Mouse (Mus musculus): ENCODE results near the gene Mab21l1. TPM values are rescaled to one million over a fixed set of nuclear protein-coding genes. Genes with fewer than 3 reads are reported as not detected.
A peak's percentile ranks its signal among the peaks of the same experiment; 100 is the strongest.

Mab21l1 gene
- 34.9 and 67.2 TPM in 2 replicates for polyA plus RNA-seq (2016; fragmentation: Nextera tagmentation; extraction: Ambion mirVana)

DNA sequence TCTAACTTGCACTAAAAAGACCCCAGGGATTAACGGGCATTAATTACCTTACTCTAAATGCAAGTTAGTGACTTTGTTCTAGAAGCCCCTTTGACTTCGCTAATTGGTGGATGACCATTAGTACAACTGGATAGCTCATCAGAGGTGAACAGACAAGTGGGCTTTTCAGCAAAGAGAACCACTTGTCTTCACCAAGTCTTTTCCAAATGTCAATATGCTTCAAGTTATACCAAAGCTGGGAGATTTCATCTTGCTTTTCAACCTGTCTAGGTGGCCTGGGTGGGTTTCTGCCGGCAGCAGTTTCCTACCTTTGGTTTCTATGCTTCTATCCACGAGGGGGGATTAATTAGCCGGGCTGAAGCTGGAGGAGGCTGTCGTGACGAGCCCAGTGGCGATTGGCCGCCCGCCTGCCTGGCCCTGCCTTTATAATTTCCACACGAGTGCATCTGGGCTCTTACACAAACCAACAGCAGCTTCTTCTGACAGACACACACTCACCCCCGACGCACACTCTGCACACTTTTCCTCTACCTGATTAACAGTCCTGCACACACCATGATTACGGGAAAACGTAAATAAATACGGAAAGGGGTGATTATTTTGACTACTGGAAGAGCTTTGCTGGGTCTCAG is at the start of gene Mab21l1:
Gene Mab21l1, plus strand, starts transcription at position 455 of the 632 bp plus-strand sequence.
- Histone ChIP-seq H3K27me3 (ENCODE audit: low read depth, poor library complexity, severe bottlenecking) (peaks cover 55% of the 10 kb centered on the region), H3K4me3 (peak within 1 kb of the TSS; percentile 67), H3K4me1 (peaks cover 32% of the 10 kb centered on the region), H3K27ac (peak within 1 kb of the TSS; percentile 96), H3K36me3 (no peaks in the 10 kb centered on the region), H3K9me3 (replicated peaks) (no peaks in the 10 kb centered on the region)
- peak; percentile 74 for DNase-seq (ENCODE audit: low spot score)
- under 1% methylated on average over 16 of the region's 16 CpGs for WGBS

DNA sequence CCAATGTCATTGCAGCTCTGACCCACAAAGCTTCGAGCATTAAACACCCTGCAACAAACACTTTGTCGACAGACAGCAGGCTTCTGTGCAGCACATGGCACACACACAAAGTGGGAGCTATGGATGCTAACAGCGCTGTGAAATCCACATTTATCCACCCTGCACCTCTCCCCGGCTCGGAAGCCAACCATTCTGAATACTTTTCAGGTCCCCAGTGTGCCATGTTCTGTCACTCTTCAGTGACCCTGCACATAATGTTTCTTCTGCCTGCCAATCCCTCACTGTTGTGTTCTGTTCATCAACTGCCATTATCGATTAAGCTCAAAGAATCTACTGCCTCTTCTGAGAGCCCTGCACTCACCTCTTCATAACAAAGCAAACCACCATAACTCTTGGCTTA is 48.6 kb upstream of the Mab21l1 start:
- Histone ChIP-seq H3K4me3 (no peak overlapping the region), H3K9me3 (replicated peaks) (no peaks in the 10 kb centered on the region), H3K27ac (no peak overlapping the region), H3K27me3 (ENCODE audit: low read depth, poor library complexity, severe bottlenecking) (no peaks in the 10 kb centered on the region), H3K4me1 (no peaks in the 10 kb centered on the region), H3K36me3 (no peaks in the 10 kb centered on the region)
- DNase-seq (ENCODE audit: low spot score): no peak
- WGBS: 84% methylated on average over 6 of the region's 6 CpGs

DNA sequence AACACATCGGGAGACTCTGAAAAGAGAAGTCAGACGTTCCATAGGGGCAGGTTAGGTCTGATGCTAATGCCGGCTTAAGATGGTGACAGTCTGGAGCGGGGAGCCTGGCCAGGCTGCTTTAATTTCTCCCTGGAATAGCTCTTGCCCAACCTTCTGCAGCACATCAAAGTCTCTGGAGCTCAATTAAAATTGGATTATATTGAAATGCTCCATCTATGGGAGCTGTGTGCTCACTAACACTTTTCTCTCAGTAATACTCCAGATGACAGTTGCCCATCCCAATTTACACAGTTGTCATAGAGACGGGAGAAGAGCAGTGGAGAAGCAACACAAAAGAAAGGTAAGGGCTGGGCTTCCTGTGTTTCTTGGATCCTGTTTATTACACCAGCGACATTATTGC is 40.9 kb upstream of the Mab21l1 start:
- no peak overlapping the region for H3K27ac ChIP-seq
- no peaks in the 10 kb centered on the region for H3K27me3 ChIP-seq (ENCODE audit: low read depth, poor library complexity, severe bottlenecking)
- no peak overlapping the region for H3K4me3 ChIP-seq
- H3K9me3 ChIP-seq (replicated peaks): no peaks in the 10 kb centered on the region
- peaks cover 14% of the 10 kb centered on the region; the same call in 1 of the 2 replicates for H3K4me1 ChIP-seq
- no peaks in the 10 kb centered on the region for H3K36me3 ChIP-seq
- DNase-seq (ENCODE audit: low spot score): no peak
- 67% methylated on average over 6 of the region's 6 CpGs for WGBS

DNA sequence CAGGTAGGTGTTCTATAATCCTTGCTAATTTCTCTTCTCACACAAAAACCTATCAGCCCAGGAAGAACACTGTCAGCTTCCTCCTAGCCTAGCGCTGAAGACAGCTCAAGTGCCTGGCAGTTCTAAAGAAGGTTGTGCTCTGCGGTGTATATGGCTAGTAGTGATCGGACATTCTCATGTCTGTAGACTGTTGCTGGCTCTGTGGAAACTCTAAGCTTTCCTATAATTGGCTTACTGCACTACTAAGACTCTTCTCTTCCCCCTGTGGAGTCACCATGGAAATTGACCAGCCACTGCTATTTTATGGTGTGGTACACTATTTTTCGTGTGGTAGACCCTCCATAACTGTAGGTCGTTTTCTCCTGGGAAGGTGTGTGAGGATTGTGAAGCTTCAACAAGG is 40.1 kb upstream of the Mab21l1 start:
- Histone ChIP-seq H3K4me3 (no peak overlapping the region), H3K9me3 (replicated peaks) (no peaks in the 10 kb centered on the region), H3K27me3 (ENCODE audit: low read depth, poor library complexity, severe bottlenecking) (no peaks in the 10 kb centered on the region), H3K4me1 (peaks cover 14% of the 10 kb centered on the region; the same call in 1 of the 2 replicates), H3K36me3 (no peaks in the 10 kb centered on the region), H3K27ac (no peak overlapping the region)
- no peak for DNase-seq (ENCODE audit: low spot score)
- WGBS: 86% methylated on average over 5 of the region's 5 CpGs

DNA sequence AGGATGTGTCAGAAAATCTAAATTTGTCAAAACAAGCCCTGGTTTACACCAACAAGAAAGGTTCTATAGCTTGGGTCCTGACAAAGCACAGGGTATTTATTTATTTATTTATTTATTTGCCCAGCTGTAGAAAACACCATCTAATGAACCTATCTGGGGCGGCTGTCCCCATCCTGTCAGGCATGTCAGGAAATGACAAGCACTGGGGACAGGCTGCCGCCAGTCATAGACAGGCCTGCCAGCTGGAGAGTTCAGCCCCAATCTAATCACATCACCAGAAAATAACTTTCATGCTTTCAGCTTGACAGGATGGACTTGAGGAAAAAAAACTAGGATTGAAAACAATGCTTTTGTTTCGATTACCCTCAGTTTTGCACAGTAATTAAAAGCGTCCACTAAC is 39.7 kb upstream of the Mab21l1 start:
- H3K27ac ChIP-seq: no peak overlapping the region

DNA sequence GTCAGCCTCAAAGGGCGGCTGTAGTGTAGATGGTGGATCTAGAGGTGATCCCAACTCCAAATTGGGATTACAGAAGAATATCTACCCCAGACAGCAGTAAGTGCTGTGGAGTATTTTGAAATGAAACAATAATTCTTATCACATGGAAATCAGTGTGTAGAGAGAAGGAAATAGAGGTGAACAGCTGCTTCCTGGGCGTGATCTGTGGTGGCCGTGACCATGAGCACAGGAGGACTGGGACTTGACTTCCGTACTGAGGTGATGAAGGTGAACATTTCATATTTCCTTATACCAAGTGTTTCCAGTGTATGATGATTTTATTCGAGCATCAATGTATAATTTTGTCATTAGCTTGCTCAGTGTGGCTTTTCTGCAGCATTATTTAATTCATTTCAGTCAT is 38.4 kb upstream of the Mab21l1 start:
- WGBS: 90% methylated on average over 5 of the region's 5 CpGs
- no peaks in the 10 kb centered on the region for H3K27me3 ChIP-seq (ENCODE audit: low read depth, poor library complexity, severe bottlenecking)

More for the DNA sequence above, 39.7 kb upstream of the Mab21l1 start:
- Histone ChIP-seq H3K4me3 (no peak overlapping the region), H3K36me3 (no peaks in the 10 kb centered on the region), H3K4me1 (peaks cover 15% of the 10 kb centered on the region; the same call in 1 of the 2 replicates), H3K27me3 (ENCODE audit: low read depth, poor library complexity, severe bottlenecking) (no peaks in the 10 kb centered on the region), H3K9me3 (replicated peaks) (no peaks in the 10 kb centered on the region)
- no peak for DNase-seq (ENCODE audit: low spot score)
- WGBS: 86% methylated on average over 4 of the region's 4 CpGs

DNA sequence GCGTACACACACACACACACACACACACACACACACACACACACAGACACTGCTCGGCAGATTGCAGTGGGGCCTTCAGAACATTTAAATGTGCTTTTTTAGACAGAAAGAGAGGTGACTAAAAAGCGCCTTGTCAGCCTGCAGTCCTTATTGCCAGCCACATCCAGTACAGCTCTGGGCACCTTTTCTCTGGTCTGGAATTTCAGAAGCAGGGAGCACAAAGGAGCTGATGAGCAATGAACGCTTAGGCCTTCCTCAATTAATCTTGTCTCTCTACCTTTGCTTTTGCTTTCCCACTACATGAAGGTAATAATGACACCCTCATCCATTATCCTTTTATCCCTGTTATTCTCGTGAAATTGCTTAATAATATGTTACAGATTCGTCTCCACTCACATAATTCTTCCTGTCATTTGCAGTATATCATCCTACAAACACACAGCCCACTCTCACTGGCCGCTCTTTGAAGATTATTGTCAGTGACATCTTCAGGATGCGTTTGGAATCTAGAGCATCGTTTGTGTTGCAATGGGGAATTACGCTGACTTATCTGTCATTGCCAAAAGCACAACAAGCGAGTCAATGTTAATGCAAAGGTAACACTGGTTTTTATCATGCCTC is 31.8 kb upstream of the Mab21l1 start:
- DNase-seq (ENCODE audit: low spot score): no peak
- H3K4me1 ChIP-seq: peaks cover 27% of the 10 kb centered on the region

More for the DNA sequence above, 38.4 kb upstream of the Mab21l1 start:
- H3K9me3 ChIP-seq (replicated peaks): no peaks in the 10 kb centered on the region
- H3K4me3 ChIP-seq: no peak overlapping the region
- H3K36me3 ChIP-seq: no peaks in the 10 kb centered on the region
- DNase-seq (ENCODE audit: low spot score): no peak
- H3K4me1 ChIP-seq: peaks cover 16% of the 10 kb centered on the region; the same call in 1 of the 2 replicates
- H3K27ac ChIP-seq: no peak overlapping the region

DNA sequence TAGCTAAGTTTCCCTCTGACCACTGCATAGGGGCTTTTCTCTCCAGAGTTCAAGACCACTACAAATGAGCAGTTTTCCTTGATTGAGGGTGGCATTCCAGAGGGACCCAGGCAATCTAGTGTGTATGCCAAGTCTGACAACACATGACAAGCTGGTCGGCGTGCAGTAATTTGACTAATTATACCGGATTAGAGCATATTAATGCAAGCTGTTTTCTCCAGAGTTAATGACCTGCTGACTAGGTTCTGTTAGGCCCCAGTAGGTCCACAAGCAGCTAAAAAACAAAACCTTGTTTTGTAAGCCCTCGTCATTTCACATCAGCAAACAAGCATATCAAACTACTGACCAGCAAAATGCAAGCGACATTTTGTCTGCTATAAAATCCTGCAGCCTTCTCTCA is 30.9 kb upstream of the Mab21l1 start:
- no peaks in the 10 kb centered on the region for H3K9me3 ChIP-seq (replicated peaks)
- DNase-seq (ENCODE audit: low spot score): no peak
- peaks cover 35% of the 10 kb centered on the region for H3K4me1 ChIP-seq
- no peak overlapping the region; the same call in 1 of the 2 replicates for H3K27ac ChIP-seq
- 52% methylated on average over 5 of the region's 5 CpGs for WGBS
- H3K36me3 ChIP-seq: no peaks in the 10 kb centered on the region
- no peak overlapping the region for H3K4me3 ChIP-seq
- H3K27me3 ChIP-seq (ENCODE audit: low read depth, poor library complexity, severe bottlenecking): no peaks in the 10 kb centered on the region

More for the DNA sequence above, 31.8 kb upstream of the Mab21l1 start:
- Histone ChIP-seq H3K27ac (no peak overlapping the region), H3K9me3 (replicated peaks) (no peaks in the 10 kb centered on the region), H3K27me3 (ENCODE audit: low read depth, poor library complexity, severe bottlenecking) (no peaks in the 10 kb centered on the region), H3K36me3 (no peaks in the 10 kb centered on the region), H3K4me3 (no peak overlapping the region)
- 49% methylated on average over 11 of the region's 11 CpGs for WGBS

DNA sequence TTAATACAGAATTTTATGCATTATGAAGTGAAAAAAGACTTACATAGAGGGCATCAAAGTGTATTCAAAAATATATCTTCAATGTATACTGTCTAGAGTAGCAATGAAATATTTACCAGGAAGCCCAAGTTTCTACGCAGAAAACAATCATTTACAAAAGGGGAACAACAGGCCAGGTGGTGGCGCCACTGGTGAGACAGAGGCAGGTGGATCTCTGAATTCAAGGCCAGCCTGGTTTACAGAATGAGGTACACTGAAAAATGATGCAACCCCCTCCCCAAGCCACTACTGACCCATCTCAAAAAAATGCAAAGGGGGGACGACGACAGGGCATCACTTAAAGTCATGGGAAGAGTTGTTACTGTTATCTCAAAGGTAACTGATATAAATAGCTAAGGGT is 29.8 kb upstream of the Mab21l1 start:
- Histone ChIP-seq H3K9me3 (replicated peaks) (no peaks in the 10 kb centered on the region), H3K27ac (no peak overlapping the region), H3K36me3 (no peaks in the 10 kb centered on the region), H3K4me3 (no peak overlapping the region), H3K4me1 (peaks cover 42% of the 10 kb centered on the region), H3K27me3 (ENCODE audit: low read depth, poor library complexity, severe bottlenecking) (no peaks in the 10 kb centered on the region)
- DNase-seq (ENCODE audit: low spot score): no peak
- WGBS: 80% methylated on average over 4 of the region's 4 CpGs

DNA sequence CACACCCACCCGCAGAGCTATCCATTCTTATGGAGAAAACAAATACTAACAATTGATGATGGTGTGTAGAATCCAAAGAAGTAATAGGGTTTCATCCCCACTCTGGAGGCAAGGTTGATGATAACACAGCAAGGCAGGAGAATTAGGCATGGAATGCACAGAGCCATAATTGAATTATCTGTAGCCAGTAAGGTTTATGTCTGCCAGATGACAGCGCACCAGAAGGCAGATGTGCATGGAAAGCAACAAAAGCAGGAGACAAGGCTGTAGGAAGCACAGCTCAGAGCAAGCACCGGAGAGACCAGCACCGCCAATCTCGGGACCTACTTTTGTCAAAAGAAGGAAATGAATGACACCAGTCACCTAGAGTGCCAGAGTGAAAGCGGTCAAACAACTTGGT is 28.4 kb upstream of the Mab21l1 start:
- Histone ChIP-seq H3K4me3 (no peak overlapping the region), H3K27me3 (ENCODE audit: low read depth, poor library complexity, severe bottlenecking) (no peaks in the 10 kb centered on the region), H3K9me3 (replicated peaks) (no peaks in the 10 kb centered on the region), H3K36me3 (no peaks in the 10 kb centered on the region), H3K4me1 (peaks cover 46% of the 10 kb centered on the region), H3K27ac (no peak overlapping the region)
- DNase-seq (ENCODE audit: low spot score): no peak
- 93% methylated on average over 6 of the region's 6 CpGs for WGBS

DNA sequence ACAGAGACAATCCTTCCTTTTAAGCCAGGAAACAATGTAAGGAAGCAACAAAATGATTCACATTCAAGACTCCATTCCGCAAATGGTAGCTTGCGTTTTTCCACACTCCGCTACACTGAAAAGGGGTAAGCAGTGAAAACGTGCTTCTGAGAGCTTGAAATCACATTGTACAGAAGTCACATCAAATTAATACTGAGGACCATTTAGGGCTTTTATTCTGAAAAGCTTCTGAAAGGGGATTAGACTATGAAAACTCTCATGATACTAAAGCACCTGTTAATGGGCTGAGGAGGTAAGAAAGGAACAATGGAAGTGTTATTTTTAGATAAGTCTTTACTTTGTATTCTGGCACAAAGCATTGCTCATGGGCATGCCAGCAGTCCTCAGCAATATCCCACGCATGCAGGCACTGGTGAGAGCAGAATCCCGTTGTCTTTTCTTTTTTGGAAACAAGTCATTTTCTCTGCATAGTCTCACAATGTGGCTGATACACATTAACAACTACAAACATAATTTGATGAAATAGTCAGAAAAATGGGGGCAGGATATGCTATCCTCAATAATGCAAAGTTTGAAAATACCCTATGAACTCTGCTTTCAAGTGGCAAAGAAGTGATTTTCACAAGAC is 27.2 kb upstream of the Mab21l1 start:
- H3K4me1 ChIP-seq: peaks cover 46% of the 10 kb centered on the region
- H3K4me3 ChIP-seq: no peak overlapping the region
- no peaks in the 10 kb centered on the region for H3K27me3 ChIP-seq (ENCODE audit: low read depth, poor library complexity, severe bottlenecking)
- DNase-seq (ENCODE audit: low spot score): no peak
- no peaks in the 10 kb centered on the region for H3K36me3 ChIP-seq
- 92% methylated on average over 6 of the region's 6 CpGs for WGBS
- no peak overlapping the region for H3K27ac ChIP-seq
- H3K9me3 ChIP-seq (replicated peaks): no peaks in the 10 kb centered on the region

DNA sequence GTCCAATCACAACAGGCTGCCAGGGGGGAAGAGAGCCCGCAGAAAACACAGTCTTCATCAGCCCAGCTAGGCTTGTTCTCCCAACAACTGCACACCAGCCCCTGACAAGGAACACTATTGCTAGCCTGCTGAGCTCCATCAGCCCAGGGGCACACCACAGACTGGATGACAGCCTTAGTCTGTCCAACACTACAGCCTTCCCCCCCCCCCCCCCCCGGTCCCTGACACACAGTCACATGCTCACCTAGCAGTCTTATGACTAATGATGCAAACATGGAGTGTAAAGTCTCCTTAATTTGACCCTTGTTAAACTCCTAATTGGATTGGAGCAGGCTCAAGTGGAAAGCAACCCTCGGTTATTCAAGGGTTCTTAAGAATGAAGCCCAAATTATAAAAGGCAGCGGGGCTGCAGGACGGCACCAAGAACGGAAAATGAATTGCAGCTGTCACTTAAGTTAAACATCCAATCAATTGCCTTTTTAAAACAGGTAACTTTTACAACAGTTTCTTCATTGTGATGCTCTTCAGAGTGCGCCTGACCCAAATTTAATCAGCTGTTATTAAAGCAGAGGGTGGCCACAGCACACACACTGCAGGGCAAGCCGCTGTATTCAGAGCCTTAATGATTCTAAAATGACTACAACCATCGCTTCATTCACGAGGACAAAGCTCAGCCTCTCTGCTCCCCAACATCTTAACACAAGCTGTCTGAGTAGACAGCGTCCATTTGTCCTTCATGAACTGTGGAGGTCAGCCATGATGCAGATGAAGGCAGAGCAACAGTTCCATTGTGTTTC is 26.3 kb upstream of the Mab21l1 start:
- Histone ChIP-seq H3K4me3 (no peak overlapping the region), H3K27me3 (ENCODE audit: low read depth, poor library complexity, severe bottlenecking) (no peaks in the 10 kb centered on the region), H3K27ac (peak overlapping the region; percentile 48; the same call in 1 of the 2 replicates), H3K36me3 (no peaks in the 10 kb centered on the region), H3K9me3 (replicated peaks) (no peaks in the 10 kb centered on the region), H3K4me1 (peaks cover 38% of the 10 kb centered on the region)
- WGBS: 52% methylated on average over 11 of the region's 11 CpGs
- DNase-seq (ENCODE audit: low spot score): no peak
